Mouse (Mus musculus) midbrain, postnatal 0 days (tissue): ENCODE measurements around the gene Amdhd1. TPM values are rescaled to one million over a fixed set of nuclear protein-coding genes. Genes with fewer than 3 reads are reported as not detected.
A peak's percentile ranks its signal among the peaks of the same experiment; 100 is the strongest.

Source experiments
- ATAC-seq: fragments of 200-750 bp; cut with Nextera tagmentation; 2 replicates; pipeline ENCODE4 v1.8.0; 2017; ENCODE audit warnings: moderate number of reproducible peaks, mild to moderate bottlenecking, moderate TSS enrichment, moderate library complexity; ENCODE audit not compliant: low FRiP score
- DNase-seq: peaks from one replicate; pipeline ENCODE4 v3.0.0-alpha.2; 2015; ENCODE audit warnings: low spot score
- H3K27ac ChIP-seq: fragments of 300-500 bp; sonication (generic); 2 replicates; pipeline ENCODE4 v1.5.1; 2014; ENCODE audit warnings: low read depth, mild to moderate bottlenecking, low read length, mixed read lengths
- H3K27me3 ChIP-seq: fragments of 300-500 bp; sonication (generic); 2 replicates; pipeline ENCODE4 v1.6.1; 2014; ENCODE audit warnings: low read length, control low read depth, mixed read lengths; ENCODE audit not compliant: insufficient read depth
- H3K36me3 ChIP-seq: fragments of 300-500 bp; sonication (generic); 2 replicates; pipeline ENCODE4 v1.6.1; 2014; ENCODE audit warnings: low read length, control low read depth, mixed read lengths; ENCODE audit not compliant: insufficient read depth
- H3K4me1 ChIP-seq: fragments of 300-500 bp; sonication (generic); 2 replicates; pipeline ENCODE4 v1.6.1; 2014; ENCODE audit warnings: mild to moderate bottlenecking, control low read depth, antibody characterized with exemption, low read length, mixed read lengths; ENCODE audit not compliant: insufficient read depth
- H3K4me2 ChIP-seq: fragments of 300-500 bp; sonication (generic); 2 replicates; pipeline ENCODE4 v1.6.1; 2014; ENCODE audit warnings: low read depth, mild to moderate bottlenecking, low read length, mixed read lengths; ENCODE audit not compliant: poor library complexity, severe bottlenecking
- H3K4me3 ChIP-seq: fragments of 300-500 bp; sonication (generic); 2 replicates; pipeline ENCODE4 v1.5.1; 2014; ENCODE audit warnings: low read depth, mild to moderate bottlenecking, low read length, moderate library complexity
- H3K9ac ChIP-seq: fragments of 300-500 bp; sonication (generic); replicated peaks from 2 replicates; pipeline ENCODE4 v1.6.1; 2014; ENCODE audit warnings: mild to moderate bottlenecking, low read length, moderate library complexity, mixed read lengths; ENCODE audit not compliant: poor library complexity, severe bottlenecking
- H3K9me3 ChIP-seq: fragments of 300-500 bp; sonication (generic); 2 replicates; pipeline ENCODE4 v1.6.1; 2016; ENCODE audit warnings: low read length, control low read depth
- CTCF ChIP-seq: IDR thresholded peaks from 2 replicates; pipeline ENCODE4 v1.5.1; 2016; ENCODE audit warnings: antibody characterized with exemption, mild to moderate bottlenecking
- WGBS: fragments of 180-500 bp; shearing (Covaris S2); extraction: QIAGEN DNeasy Blood & Tissue Kit; methylation state at CpG from one replicate; pipeline ENCODE4 v1.1.7; 2014; 5-methylcytosine and 5-hydroxymethylcytosine counted together
- polyA plus RNA-seq: library from polyadenylated mRNA; unstranded; fragments of >200 nt; fragmentation: Nextera tagmentation; extraction: Ambion mirVana; gene quantifications from 2 replicates; pipeline ENCODE4 v1.2.1, GENCODE M21; 2015
- total RNA-seq: library from RNA; depleted of rRNA; stranded (reverse); fragments of >200 nt; gene quantifications from 2 replicates; pipeline ENCODE4 v1.2.3, GENCODE M21; 2014; rRNA removed

Gene Amdhd1
- total and polyA plus RNA-seq, 2 experiments from 2014 or later = 0.07 TPM; not detected in 1

GRCm38 (mm10) chr10:93485055-93485691 lies 54.7 kb downstream of the Amdhd1 start:
- peak; percentile 62; the same call in 1 of the 2 replicates for ATAC-seq

DNA sequence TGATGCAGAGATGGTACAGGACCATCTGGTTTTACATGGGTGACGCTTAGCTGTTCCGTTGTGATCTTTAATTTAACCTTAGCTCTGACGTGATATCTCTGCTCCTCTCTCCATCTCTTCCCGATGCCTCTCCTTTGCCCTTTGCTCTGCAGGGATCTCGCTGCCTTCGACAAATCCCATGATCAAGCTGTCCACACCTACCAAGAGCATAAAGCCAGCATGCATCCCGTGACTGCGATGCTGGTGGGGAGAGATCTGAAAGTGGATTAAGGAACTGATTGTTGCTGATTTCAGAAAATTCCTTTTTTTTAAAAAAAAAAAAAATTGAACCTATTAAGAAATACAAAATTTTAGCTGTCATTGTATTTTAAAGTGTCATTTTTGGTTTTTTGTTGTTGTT lies 55.3 kb downstream of the Amdhd1 start:
- WGBS = 86% methylated on average over 8 of the region's 8 CpGs
- peaks cover 35% of the 10 kb centered on the region for H3K36me3 ChIP-seq
- TF ChIP-seq CTCF = no peak
- H3K4me2 ChIP-seq = no peak overlapping the region
- no peaks in the 10 kb centered on the region for H3K9me3 ChIP-seq
- H3K9ac ChIP-seq = no peak overlapping the region
- H3K27me3 ChIP-seq = no peaks in the 10 kb centered on the region
- H3K4me1 ChIP-seq = no peaks in the 10 kb centered on the region
- H3K4me3 ChIP-seq = no peak overlapping the region
- no peak overlapping the region for H3K27ac ChIP-seq
- DNase-seq (no peak), ATAC-seq (no peak)

More at GRCm38 (mm10) chr10:93485055-93485691, 54.7 kb downstream of the Amdhd1 start:
- Histone ChIP-seq H3K27ac (no peak overlapping the region), H3K4me1 (no peaks in the 10 kb centered on the region), H3K36me3 (peaks cover 30% of the 10 kb centered on the region), H3K4me3 (no peak overlapping the region), H3K27me3 (no peaks in the 10 kb centered on the region), H3K9me3 (no peaks in the 10 kb centered on the region), H3K4me2 (no peak overlapping the region), H3K9ac (no peak overlapping the region)
- peak; percentile 59 for TF ChIP-seq CTCF
- 83% methylated on average over 8 of the region's 8 CpGs for WGBS
- peak; percentile 11 for DNase-seq

Other genes with a start within 250 kb of the Amdhd1 start
- 6.9 and 8.1 TPM in 2 replicates for gene Elk3, start 228.9 kb downstream of the Amdhd1 start, total RNA-seq
- 6.2 and 6.9 TPM in 2 replicates for gene Elk3, start 228.9 kb downstream of the Amdhd1 start, polyA plus RNA-seq
- gene Lta4h, start 86.6 kb downstream of the Amdhd1 start, total RNA-seq = 56.2 and 65.8 TPM in 2 replicates
- gene Lta4h, start 86.6 kb downstream of the Amdhd1 start, polyA plus RNA-seq = 85.1 and 93.8 TPM in 2 replicates
- gene Hal, start 51.3 kb downstream of the Amdhd1 start, total RNA-seq = 0.14 and 0.49 TPM in 2 replicates
- gene Hal, start 51.3 kb downstream of the Amdhd1 start, polyA plus RNA-seq = 0.20 and 0.33 TPM in 2 replicates
- gene Ccdc38, start 599 bp upstream of the Amdhd1 start, total RNA-seq = 0.14 and 4.4 TPM in 2 replicates
- gene Ccdc38, start 599 bp upstream of the Amdhd1 start, polyA plus RNA-seq = 0.52 and 0.66 TPM in 2 replicates
- 22.2 and 34.8 TPM in 2 replicates for gene Snrpf, start 49.7 kb upstream of the Amdhd1 start, total RNA-seq
- 50.5 and 50.7 TPM in 2 replicates for gene Snrpf, start 49.7 kb upstream of the Amdhd1 start, polyA plus RNA-seq
- 4.6 and 5.2 TPM in 2 replicates for gene Ntn4, start 100.6 kb upstream of the Amdhd1 start, total RNA-seq
- 0.50 and 0.64 TPM in 2 replicates for gene Ntn4, start 100.6 kb upstream of the Amdhd1 start, polyA plus RNA-seq